Mouse (Mus musculus): ENCODE data around the gene Tmem17. TPM values are rescaled to one million over a fixed set of nuclear protein-coding genes. Genes with fewer than 3 reads are reported as not detected.

Gene Tmem17
- polyA plus RNA-seq (2015; fragmentation: Nextera tagmentation; extraction: Ambion mirVana) = 21.9 and 23.3 TPM in 2 replicates

DNA sequence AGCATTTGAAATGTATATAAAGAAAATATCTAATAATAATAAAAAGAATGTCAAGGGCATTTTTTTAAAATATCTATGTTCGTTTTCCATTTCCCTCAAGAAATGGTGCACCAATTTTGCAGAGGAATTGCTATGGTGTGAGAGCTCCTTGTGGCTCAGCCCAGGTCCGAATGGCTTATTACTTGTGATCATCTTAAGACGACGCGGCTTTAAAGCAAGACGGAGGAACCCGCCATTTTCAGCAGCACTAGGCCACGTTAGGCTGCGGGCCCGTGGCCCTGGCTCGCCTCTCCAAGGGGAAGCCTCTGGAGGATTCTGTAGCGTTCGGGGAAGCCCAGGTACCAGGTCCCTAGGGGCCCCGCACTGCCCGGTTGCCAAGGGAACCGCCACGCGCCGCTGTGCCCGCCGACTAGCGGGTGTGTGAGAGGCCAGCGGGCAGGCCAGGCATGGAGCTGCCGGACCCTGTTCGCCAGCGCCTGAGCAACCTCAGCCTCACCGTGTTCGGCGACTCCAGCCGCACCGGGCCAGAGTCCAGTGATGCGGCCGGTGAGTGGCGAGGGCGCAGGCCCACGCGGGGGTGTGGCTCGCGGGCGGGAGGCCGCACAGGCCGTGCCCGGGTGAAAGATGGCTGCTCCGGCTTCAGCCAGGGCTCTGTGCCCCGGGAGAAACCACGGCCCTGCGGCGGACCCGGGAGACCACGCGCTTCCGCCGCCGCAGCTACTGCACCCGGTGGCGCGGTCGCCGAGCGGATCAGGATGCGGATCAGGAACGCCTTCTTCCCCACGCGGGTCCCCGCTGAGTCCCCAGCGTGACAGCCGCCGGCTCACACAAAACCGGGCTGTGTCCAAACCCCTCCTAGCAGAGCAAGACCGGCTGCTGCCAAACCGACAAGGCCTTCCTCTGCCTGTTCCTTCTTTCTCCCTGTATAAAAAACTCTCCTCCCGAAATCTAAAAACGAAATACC, at the start of gene Tmem17:
Gene Tmem17, plus strand, starts transcription at position 51 of the 964 bp plus-strand sequence.
- H3K4me1 ChIP-seq = 0 out of 2 replicates have a peak, but pooled peaks cover 10% of the 10 kb centered on the region
- H3K27me3 ChIP-seq (replicated peaks) = no peaks in the 10 kb centered on the region
- H3K4me3 ChIP-seq (replicated peaks) = peak within 1 kb of the TSS; percentile 79
- peak within 1 kb of the TSS; percentile 100 for H3K27ac ChIP-seq (replicated peaks)
- H3K9ac ChIP-seq (replicated peaks) = peak within 1 kb of the TSS; percentile 97
- under 1% methylated on average over 73 of the region's 73 CpGs for WGBS
- H3K4me2 ChIP-seq = peak within 1 kb of the TSS; percentile 71
- H3K9me3 ChIP-seq (replicated peaks) = no peaks in the 10 kb centered on the region
- peak; percentile 95 for ATAC-seq (ENCODE audit: low FRiP score)
- H3K36me3 ChIP-seq = 0 out of 2 replicates have a peak, but pooled peaks cover 2% of the 10 kb centered on the region

- no peak for ATAC-seq (ENCODE audit: low FRiP score)
- H3K36me3 ChIP-seq = no peaks in the 10 kb centered on the region
Observed at GRCm38 (mm10) chr11:22479836-22480619, 31.9 kb upstream of the Tmem17 start.

GRCm38 (mm10) chr11:22481639-22482361, 30.1 kb upstream of the Tmem17 start:
- Histone ChIP-seq H3K27ac (replicated peaks) (peak overlapping the region; percentile 51; the same call in 1 of the 2 replicates), H3K4me2 (no peak overlapping the region)
- no peak for ATAC-seq (ENCODE audit: low FRiP score)

More at GRCm38 (mm10) chr11:22479836-22480619, 31.9 kb upstream of the Tmem17 start:
- WGBS = 74% methylated on average over 3 of the region's 3 CpGs
- Histone ChIP-seq H3K4me2 (no peak overlapping the region), H3K27ac (replicated peaks) (no peak overlapping the region), H3K9ac (replicated peaks) (no peak overlapping the region), H3K4me1 (no peaks in the 10 kb centered on the region), H3K27me3 (replicated peaks) (no peaks in the 10 kb centered on the region), H3K9me3 (replicated peaks) (no peaks in the 10 kb centered on the region), H3K4me3 (replicated peaks) (no peak overlapping the region)

GRCm38 (mm10) chr11:22482362-22482760, 29.5 kb upstream of the Tmem17 start:
- Histone ChIP-seq H3K27ac (replicated peaks) (no peak overlapping the region), H3K9ac (replicated peaks) (no peak overlapping the region), H3K9me3 (replicated peaks) (no peaks in the 10 kb centered on the region), H3K4me3 (replicated peaks) (no peak overlapping the region), H3K4me2 (no peak overlapping the region), H3K27me3 (replicated peaks) (no peaks in the 10 kb centered on the region), H3K4me1 (no peaks in the 10 kb centered on the region), H3K36me3 (no peaks in the 10 kb centered on the region)
- no peak for ATAC-seq (ENCODE audit: low FRiP score)
- 91% methylated on average over 3 of the region's 3 CpGs for WGBS

More at GRCm38 (mm10) chr11:22481639-22482361, 30.1 kb upstream of the Tmem17 start:
- Histone ChIP-seq H3K4me3 (replicated peaks) (no peak overlapping the region), H3K4me1 (no peaks in the 10 kb centered on the region), H3K9me3 (replicated peaks) (no peaks in the 10 kb centered on the region), H3K36me3 (no peaks in the 10 kb centered on the region), H3K27me3 (replicated peaks) (no peaks in the 10 kb centered on the region), H3K9ac (replicated peaks) (no peak overlapping the region)
- 70% methylated on average over 1 of the region's 1 CpGs for WGBS

GRCm38 (mm10) chr11:22493694-22494319, 18.1 kb upstream of the Tmem17 start:
- Histone ChIP-seq H3K9me3 (replicated peaks) (no peaks in the 10 kb centered on the region), H3K4me2 (no peak overlapping the region), H3K4me3 (replicated peaks) (no peak overlapping the region), H3K27me3 (replicated peaks) (no peaks in the 10 kb centered on the region), H3K9ac (replicated peaks) (no peak overlapping the region), H3K27ac (replicated peaks) (no peak overlapping the region), H3K36me3 (no peaks in the 10 kb centered on the region), H3K4me1 (no peaks in the 10 kb centered on the region)
- ATAC-seq (ENCODE audit: low FRiP score) = no peak
- WGBS = 68% methylated on average over 2 of the region's 2 CpGs

DNA sequence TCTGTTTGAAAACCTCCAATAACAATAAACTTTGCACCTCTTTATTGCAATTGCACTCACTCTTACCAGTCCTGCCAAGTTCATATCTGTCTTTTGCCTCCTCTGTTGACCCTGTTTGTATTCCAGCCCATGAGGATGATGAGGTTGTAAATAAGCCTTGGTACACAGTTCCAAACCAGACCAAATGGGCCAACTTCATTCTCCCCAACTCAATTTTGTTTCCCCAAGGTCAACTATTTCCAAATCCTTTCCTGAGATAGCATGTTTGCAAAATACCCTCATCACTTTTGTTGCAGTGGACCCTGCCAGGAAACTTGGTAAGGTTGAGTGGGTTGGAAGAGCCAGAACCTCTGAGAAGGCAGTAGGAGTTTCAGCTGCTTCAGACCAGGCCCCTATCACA, 16.9 kb upstream of the Tmem17 start:
- no peaks in the 10 kb centered on the region for H3K36me3 ChIP-seq
- no peaks in the 10 kb centered on the region for H3K4me1 ChIP-seq
- H3K4me2 ChIP-seq = no peak overlapping the region
- no peak overlapping the region for H3K4me3 ChIP-seq (replicated peaks)
- no peaks in the 10 kb centered on the region for H3K9me3 ChIP-seq (replicated peaks)
- no peak overlapping the region for H3K9ac ChIP-seq (replicated peaks)
- H3K27ac ChIP-seq (replicated peaks) = no peak overlapping the region
- ATAC-seq (ENCODE audit: low FRiP score) = no peak
- no peaks in the 10 kb centered on the region for H3K27me3 ChIP-seq (replicated peaks)

DNA sequence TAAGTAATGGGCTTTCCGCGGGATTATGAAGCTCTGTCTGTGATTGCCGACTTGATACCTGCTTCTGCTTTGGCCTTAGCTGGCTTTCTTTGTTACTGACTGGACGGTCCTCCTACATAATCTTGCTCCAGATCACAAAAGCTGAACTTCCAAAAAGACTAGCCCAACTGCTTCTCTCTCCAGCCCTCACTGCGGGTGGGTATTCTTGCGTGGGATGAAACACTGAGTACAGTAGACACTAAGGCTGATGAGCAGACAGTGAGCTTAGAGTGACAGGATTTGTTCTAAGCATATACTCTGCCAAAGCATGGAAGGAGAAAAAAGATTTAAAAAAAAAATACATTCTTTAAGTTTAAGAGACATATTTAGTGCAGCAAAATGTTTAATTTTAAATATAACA, 12.5 kb upstream of the Tmem17 start:
- H3K27me3 ChIP-seq (replicated peaks) = no peaks in the 10 kb centered on the region
- no peaks in the 10 kb centered on the region for H3K9me3 ChIP-seq (replicated peaks)
- ATAC-seq (ENCODE audit: low FRiP score) = no peak
- H3K36me3 ChIP-seq = no peaks in the 10 kb centered on the region
- no peak overlapping the region for H3K4me2 ChIP-seq
- H3K4me3 ChIP-seq (replicated peaks) = no peak overlapping the region
- H3K4me1 ChIP-seq = no peaks in the 10 kb centered on the region
- H3K27ac ChIP-seq (replicated peaks) = no peak overlapping the region
- H3K9ac ChIP-seq (replicated peaks) = no peak overlapping the region
- 78% methylated on average over 6 of the region's 6 CpGs for WGBS

GRCm38 (mm10) chr11:22499886-22500285, 12.0 kb upstream of the Tmem17 start:
- no peak overlapping the region for H3K27ac ChIP-seq (replicated peaks)
- no peak for ATAC-seq (ENCODE audit: low FRiP score)

GRCm38 (mm10) chr11:22500771-22501566, 10.9 kb upstream of the Tmem17 start:
- no peaks in the 10 kb centered on the region for H3K27me3 ChIP-seq (replicated peaks)
- ATAC-seq (ENCODE audit: low FRiP score) = no peak
- no peak overlapping the region for H3K4me3 ChIP-seq (replicated peaks)
- H3K4me1 ChIP-seq = no peaks in the 10 kb centered on the region
- H3K27ac ChIP-seq (replicated peaks) = no peak overlapping the region
- H3K36me3 ChIP-seq = no peaks in the 10 kb centered on the region
- H3K9ac ChIP-seq (replicated peaks) = no peak overlapping the region
- WGBS = 85% methylated on average over 9 of the region's 9 CpGs
- H3K4me2 ChIP-seq = no peak overlapping the region
- H3K9me3 ChIP-seq (replicated peaks) = no peaks in the 10 kb centered on the region

More at GRCm38 (mm10) chr11:22499886-22500285, 12.0 kb upstream of the Tmem17 start:
- H3K9me3 ChIP-seq (replicated peaks) = no peaks in the 10 kb centered on the region
- no peak overlapping the region for H3K4me2 ChIP-seq
- no peaks in the 10 kb centered on the region for H3K27me3 ChIP-seq (replicated peaks)
- no peak overlapping the region for H3K4me3 ChIP-seq (replicated peaks)
- no peaks in the 10 kb centered on the region for H3K4me1 ChIP-seq
- no peaks in the 10 kb centered on the region for H3K36me3 ChIP-seq
- no peak overlapping the region for H3K9ac ChIP-seq (replicated peaks)

GRCm38 (mm10) chr11:22513075-22513474, 1.2 kb downstream of the Tmem17 start:
- Histone ChIP-seq H3K4me1 (0 out of 2 replicates have a peak, but pooled peaks cover 10% of the 10 kb centered on the region), H3K27ac (replicated peaks) (peak overlapping the region; percentile 100), H3K4me3 (replicated peaks) (peak overlapping the region; percentile 79), H3K36me3 (peaks cover 10% of the 10 kb centered on the region), H3K9ac (replicated peaks) (peak overlapping the region; percentile 97), H3K9me3 (replicated peaks) (no peaks in the 10 kb centered on the region), H3K27me3 (replicated peaks) (no peaks in the 10 kb centered on the region), H3K4me2 (peak overlapping the region; percentile 71)
- 18% methylated on average over 11 of the region's 11 CpGs for WGBS
- no peak for ATAC-seq (ENCODE audit: low FRiP score)
